Mouse (Mus musculus): ENCODE results near the gene P3h2.

Gene P3h2

DNA sequence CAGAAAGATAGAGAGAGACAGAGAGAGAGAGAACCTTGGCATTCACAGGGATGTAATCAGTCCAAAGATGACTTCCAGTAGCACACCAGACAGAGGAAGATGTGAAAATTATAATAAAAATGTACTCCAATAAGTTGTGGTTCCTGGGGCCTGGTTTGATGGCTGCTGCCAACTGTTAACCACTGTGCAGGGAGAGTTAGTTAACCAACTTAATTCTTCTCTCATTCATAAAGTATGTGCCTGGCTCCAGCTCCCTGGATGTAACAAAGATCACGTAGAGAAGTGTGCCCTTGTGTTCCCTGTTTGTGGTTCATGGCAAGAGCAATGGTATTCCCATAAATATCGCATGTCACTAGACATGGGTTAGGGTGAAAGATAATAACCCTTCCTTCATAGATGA, 128.4 kb downstream of the P3h2 start:
- no peak for DNase-seq (ENCODE audit: low spot score)

DNA sequence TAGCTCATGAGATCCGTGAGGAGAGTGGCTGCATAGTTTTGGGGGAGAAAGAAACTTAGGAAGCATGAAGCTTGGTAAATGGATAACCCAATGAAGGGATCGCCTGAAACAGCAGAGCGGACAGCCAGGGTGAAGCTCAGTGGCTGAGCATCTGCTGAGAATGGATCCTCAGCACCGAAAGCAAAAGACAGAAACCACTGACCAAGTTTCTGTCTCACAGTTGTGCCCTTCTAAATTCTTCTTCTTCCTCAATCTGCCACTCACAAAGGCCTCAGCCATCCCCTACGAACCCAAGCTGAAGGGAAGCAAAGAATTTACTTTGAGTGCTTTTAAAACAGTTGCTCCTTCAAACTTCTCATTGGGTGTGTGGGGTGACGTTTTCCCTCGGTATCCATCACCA, 134.3 kb downstream of the P3h2 start:
- DNase-seq (ENCODE audit: low spot score), result no peak

DNA sequence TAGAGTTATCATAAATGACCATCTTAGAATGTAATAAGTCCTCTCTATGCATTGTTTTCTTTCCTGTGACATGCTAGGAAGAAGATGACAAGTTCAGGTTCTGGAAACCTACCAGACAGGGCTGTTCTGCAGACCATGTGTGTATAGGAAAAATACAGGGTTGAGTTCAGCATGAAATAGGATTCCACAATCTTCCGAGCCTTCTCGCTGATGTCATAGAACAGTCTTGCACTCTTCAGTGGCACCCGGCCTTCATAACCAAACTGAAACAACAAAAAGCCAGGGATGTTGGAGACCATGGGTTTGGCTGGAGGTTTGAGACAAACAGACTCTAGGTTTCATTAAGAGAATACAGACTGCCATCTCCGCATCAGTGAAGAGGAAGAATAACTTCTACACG, 134.9 kb downstream of the P3h2 start:
- no peak for DNase-seq (ENCODE audit: low spot score)

GRCm38 (mm10) chr16:25970193-25970592, 135.4 kb downstream of the P3h2 start:
- no peak for DNase-seq (ENCODE audit: low spot score)

- DNase-seq (ENCODE audit: low spot score), result no peak
Measured at GRCm38 (mm10) chr16:25967297-25967696, 138.3 kb downstream of the P3h2 start.

- peak; percentile 38 for DNase-seq (ENCODE audit: low spot score)
Measured at GRCm38 (mm10) chr16:25963856-25964255, 141.7 kb downstream of the P3h2 start.

DNA sequence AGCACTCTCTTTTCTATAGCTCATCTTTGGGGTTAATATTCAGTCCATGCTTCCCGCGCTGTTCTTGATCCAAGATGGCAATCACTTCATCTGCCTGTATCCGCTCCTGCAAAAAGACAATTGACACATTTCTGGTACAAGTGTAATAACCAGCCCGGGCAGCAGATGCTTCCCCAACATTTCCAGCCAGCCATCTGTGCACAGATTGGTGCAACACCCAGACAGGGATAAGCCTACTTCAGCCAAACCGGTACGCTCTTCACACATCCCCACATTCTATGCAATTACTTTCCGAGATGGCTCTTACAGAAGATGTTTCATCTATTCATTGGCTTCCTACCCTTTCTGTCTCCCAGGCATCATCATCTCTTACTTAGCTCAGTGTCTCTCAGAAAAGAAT, 145.2 kb downstream of the P3h2 start:
- no peak for DNase-seq (ENCODE audit: low spot score)

DNA sequence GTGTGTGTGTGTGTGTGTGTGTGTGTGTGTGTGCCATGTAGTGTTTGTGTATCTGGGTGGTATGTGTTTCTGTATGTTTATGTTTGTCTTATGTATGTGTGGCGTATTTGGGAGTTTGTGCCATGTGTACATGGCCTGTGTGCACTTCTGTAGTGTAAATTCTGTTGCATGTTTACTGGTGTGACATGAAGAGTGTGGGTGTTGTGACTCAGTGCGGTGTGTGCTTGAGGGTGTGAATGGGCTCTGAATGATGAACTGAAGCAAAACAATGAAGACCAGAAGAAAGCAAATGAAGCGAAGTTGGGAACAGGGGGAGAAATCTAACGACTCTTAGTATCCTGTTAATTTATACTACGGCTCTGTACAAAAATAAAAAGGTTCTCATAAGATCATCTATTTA, 145.7 kb downstream of the P3h2 start:
- DNase-seq (ENCODE audit: low spot score), result no peak

DNA sequence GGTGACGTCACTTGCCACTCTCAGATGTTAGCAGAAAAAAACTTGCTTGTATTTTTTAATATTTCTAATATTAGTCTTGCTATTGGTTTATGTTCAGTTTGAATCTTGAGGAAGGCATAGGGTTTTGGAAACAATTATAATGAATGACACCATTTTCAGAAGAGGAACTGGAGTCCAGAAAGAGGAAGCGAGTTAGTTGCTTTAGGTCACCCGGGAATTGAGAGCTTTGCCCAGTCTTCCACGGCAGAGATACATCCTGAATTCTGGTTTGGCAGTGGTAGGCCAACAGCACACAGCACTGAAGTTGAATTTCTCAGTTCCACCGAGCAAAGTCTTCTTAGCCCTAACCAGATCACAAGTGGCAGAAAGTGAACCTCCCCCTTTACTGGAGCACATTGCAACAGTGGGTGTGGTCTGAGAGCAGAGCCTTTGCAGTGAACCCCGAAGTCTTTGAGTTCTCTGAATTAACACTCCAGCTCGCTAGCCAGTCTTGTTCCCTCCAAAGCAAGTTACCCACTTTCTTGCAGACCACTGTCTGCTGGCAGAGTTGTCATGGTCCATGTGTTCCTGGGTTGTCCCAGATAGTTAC, 146.8 kb downstream of the P3h2 start:
- DNase-seq (ENCODE audit: low spot score), result no peak

DNA sequence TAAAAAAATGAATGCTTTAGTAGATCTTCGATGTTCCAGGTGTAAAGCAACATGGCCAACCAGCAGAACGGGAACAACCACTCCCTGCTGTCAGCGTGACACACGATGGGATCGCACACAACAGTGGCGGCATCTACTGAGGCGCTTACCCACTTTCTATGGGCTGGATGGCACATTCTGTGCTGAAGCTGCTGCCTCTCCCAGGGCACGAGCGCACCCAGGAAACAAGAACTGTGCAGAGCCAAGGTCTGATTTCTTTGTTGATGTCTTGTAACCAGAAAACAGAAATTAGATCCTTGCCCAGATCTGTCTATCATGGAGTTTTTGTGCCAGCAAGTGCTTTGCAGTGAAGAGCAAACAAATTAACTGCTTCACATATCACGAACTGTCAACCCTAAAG, 147.4 kb downstream of the P3h2 start:
- DNase-seq (ENCODE audit: low spot score), result no peak

GRCm38 (mm10) chr16:25956831-25957230, 148.8 kb downstream of the P3h2 start:
- DNase-seq (ENCODE audit: low spot score), result no peak

DNA sequence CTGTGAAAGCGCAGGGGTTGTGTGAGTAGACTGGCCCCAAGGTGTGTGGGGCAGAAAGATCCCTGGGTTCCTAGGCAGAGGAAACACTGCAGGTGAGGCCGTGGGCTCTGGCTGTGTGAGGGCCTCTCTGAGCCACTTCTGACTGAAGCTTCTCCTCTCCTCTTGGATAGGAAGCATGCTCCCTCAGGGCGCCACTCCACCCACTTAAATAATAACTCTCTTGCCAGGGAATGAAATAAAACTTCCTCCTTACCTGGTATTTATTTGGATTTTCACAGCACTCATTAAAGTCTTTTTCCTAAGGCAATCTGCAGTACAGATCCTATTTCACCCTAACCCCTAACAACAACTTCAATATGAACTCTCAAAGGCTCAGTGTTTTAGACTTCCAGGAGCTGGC, 151.0 kb downstream of the P3h2 start:
- no peak for DNase-seq (ENCODE audit: low spot score)

DNA sequence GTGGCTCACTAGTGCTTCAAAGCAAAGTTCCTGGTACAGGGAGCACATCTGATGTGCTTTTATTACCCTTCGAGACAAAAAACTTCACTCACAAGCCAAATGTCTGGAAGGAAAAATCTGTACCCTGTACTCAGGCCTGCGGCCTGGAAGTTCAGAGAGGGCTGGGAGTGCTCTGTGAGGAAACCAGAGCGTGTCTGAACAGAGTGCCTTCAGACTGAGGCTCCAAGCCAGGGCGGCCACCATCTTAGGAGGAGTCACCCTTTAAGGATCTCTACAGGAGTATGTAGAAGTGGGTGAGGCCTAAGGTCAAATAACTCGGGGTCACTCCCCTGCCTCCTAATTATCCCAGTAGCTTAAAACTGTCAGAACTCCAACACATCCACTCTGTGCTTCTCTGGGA, 152.2 kb downstream of the P3h2 start:
- DNase-seq (ENCODE audit: low spot score), result no peak

DNA sequence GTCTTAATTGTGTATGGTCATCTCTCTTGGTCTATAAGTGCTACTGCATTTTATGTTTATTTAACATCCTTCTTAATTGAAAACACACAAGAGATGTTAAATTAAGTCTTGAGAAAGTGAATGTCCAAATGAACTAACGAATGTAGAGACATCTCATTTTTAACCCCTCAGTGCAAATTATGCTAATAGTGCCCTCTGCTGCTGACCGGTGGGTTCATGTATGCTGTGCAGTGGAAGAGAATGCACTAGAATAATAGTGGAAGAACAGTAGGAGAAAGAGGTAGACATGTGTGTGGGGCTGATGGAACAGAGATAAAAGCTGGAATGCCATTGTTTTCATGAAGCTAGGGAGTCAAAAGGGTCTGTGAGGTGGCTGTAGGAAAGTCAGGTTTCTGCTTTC, 153.6 kb downstream of the P3h2 start:
- no peak for DNase-seq (ENCODE audit: low spot score)

- no peak for DNase-seq (ENCODE audit: low spot score)
Measured at GRCm38 (mm10) chr16:25948067-25948466, 157.5 kb downstream of the P3h2 start.

GRCm38 (mm10) chr16:25945151-25945955, 160.2 kb downstream of the P3h2 start:
- DNase-seq (ENCODE audit: low spot score), result peak; percentile 35

DNA sequence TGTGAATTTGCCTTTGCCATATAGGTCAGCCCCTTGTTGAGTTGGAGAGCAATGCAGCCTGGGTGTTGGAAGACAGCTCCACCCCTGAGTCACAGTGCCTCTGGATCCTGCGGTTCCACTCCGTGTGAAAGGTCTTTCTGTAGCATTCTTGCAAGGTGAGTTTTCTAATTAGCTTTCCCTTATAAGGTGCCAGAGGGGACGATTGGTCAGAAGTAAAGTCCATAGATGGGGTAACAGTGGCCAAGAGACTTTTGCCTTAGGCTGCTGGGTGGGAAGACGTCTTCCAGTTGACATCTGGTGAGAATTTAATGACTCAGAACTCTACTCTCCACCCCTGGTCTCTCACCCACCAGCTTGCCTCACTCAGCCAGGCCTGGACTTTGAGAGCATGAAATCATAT, 163.3 kb downstream of the P3h2 start:
- no peak for DNase-seq (ENCODE audit: low spot score)

- DNase-seq (ENCODE audit: low spot score), result no peak
Measured at GRCm38 (mm10) chr16:25934181-25934580, 171.4 kb downstream of the P3h2 start.

- DNase-seq (ENCODE audit: low spot score), result no peak
Measured at GRCm38 (mm10) chr16:25912185-25912584, 193.4 kb downstream of the P3h2 start.

Data from testis, postnatal 14 days (tissue).